Mouse (Mus musculus) kidney, postnatal 36 days (tissue): ENCODE measurements around the gene Ermap.

Source experiments
- DNase-seq, 2 experiments: peaks; one replicate each; pipeline ENCODE4 v3.0.0; 2021 to 2022; ENCODE audit warnings: mixed read lengths in 2 of 2

Ermap gene

DNA sequence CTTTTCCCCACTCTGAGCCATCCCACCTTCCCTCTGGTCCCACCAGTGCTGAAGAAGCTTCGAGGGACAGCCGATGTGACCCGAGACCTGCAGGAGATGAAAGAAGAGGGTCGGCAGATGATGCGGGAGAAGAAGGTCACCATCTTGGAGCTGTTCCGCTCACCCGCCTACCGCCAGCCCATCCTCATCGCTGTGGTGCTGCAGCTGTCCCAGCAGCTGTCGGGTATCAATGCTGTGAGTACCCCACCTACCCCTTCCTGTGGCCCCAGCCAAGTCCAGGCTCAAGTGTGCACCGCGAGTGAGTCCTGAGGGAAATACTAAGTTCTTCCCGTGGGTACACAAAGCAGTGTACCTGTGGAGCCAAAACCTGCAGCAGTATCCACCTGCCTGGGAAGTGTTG is 56.5 kb downstream of the Ermap start:
- no peak for DNase-seq

DNA sequence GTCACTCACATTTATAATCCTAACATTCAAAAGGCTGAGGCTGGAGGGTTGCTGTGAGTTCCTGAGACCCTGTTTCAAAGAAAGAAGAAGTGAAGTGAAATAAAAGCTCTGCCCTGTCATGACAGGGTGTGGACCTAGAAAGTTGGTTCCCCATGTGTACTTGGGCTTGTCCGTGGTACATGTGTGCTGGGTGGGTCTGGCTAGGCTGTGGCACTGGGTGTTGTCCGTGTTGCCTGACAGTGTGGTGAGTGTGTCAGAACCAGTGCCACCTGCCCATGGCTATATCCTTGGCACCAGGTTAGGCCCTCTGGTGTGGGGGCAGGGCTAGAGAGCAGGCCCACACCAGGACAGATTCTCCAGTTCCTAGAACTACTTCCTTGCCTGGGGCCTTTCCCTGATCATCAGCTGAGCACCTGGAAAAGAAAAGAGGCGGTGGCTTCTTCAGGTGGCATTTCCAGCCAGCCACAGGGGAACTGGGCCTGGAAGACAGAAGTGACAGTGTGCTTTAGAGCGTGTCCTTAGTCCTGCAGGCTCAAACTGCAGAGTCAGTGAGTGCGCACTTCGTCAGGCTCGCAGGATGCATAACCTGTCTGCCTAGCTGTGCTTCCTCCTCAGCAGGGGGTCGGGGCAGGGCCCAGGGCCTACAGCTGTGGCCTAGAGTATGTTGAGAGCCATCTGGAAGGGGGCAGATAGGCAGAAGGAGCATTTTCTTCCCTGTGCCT is 58.5 kb downstream of the Ermap start:
- no peak for DNase-seq

DNA sequence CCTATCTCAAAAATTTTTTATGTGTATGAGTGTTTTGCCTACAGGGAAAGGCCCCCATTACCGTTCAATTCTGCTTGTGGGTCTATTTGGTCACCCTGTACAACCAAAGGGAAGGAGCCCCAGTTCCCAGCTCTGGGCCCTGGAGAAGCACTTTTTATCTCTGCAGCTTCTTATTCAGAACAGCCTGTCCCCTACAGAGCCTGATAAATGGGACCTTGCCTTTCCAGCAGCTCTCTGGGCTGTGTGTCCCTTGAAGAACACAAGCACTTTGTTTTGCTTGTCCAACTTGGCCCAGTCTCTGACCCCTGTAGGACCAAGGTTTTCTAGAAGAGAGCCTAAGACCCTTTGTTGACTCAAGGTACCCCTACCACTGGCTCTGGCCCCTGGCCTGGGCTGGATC is 60.7 kb downstream of the Ermap start:
- DNase-seq: no peak

DNA sequence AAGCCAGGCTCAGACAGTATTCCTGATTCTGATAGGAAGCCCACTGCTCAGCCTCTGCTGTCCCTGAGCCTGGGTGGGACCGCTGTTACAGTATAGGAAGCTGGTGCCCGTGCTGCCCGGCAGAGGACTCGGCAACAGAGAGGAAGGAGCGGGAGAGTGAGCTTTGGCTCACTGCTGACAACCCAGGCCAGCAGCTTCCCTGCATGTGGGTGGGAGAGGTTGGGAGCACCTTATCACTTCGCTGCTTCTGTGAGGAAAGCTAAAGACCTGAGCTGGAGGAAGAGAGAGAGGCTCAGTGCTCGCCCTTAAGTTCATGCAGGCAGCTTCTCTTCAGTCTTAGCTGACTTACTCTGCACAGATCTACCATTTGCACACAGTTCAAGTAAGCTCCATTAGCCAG is 61.3 kb downstream of the Ermap start:
- no peak for DNase-seq

DNA sequence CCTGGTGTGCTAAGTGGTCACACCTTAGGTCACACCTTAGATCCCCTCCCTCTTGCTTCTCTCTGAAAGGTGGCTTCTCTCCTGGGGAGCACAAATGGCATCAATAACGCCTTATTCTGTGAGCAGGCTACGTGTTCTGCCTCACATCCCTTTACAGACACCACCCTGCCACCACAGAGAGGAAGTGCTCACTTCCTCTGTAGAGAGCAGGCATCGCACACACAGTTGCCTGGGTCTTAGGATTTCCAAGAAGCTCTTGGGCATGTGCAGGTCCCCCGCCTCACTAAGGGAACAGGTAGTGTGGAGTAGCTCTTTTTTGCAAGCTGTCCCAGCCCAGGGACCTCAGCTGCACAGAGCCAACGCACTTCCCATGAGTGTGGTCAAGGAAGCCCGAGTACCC is 62.6 kb downstream of the Ermap start:
- no peak for DNase-seq

DNA sequence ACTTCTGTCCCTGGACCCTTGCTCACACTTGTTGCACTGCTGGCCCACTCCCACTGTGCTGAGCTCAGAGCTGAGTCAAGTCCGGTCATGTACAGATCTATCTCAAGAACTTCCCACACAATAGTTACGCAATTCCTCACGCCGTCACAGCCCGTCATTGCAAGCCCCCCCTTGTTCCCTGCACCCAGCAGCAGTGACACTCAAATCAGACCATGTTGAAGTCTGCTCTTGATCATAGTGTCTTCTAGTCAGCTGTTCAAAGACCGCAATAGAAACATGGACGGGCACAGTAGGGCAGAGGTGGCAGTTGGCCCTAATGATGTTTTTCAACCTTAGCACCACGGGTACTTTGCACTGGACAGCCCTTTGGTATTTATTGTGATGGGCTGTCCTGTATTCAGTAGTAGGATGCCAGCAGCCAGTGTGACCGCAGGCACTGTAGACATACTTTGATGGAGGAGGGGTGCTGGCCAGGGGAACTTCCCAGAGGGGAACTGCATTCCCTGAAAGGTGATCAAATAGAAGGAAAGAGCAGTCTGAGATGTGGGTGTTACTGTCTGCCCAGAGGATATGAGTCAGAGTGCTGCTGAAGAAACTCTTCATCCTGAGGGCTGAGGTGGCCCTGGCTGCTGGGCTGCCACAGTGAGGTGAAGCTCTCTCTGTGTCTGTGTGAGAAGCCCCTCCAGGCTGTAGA is 64.1 kb downstream of the Ermap start:
- no peak for DNase-seq
